Mouse (Mus musculus): Measurements from ENCODE around the gene Myo3b.

Myo3b gene

GRCm38 (mm10) chr2:70065116-70065515 is 26.2 kb downstream of the Myo3b start:
- intact Hi-C loops (cut with DNase I) = no loop called here

GRCm38 (mm10) chr2:70065729-70066300 is 26.9 kb downstream of the Myo3b start:
- intact Hi-C loops (cut with DNase I) = no loop called here

GRCm38 (mm10) chr2:70066338-70067022 is 27.6 kb downstream of the Myo3b start:
- intact Hi-C loops (cut with DNase I) = no loop called here

- intact Hi-C loops (cut with DNase I) = no loop called here
Measured at GRCm38 (mm10) chr2:70069861-70070260, 30.9 kb downstream of the Myo3b start.

- intact Hi-C loops (cut with DNase I) = no loop called here
Measured at GRCm38 (mm10) chr2:70083444-70084020, 44.6 kb downstream of the Myo3b start.

- intact Hi-C loops (cut with DNase I) = loop anchor here (5.0 kb wide), 1 partner anchor 54 kb away; the partner anchor contains the start of gene Myo3b
Measured at GRCm38 (mm10) chr2:70091261-70091660, 52.3 kb downstream of the Myo3b start.

- intact Hi-C loops (cut with DNase I) = loop anchor here (5.0 kb wide), 1 partner anchor 55 kb away; the partner anchor contains the start of gene Myo3b
Measured at GRCm38 (mm10) chr2:70091801-70092522, 53.0 kb downstream of the Myo3b start.

GRCm38 (mm10) chr2:70092665-70093064 is 53.7 kb downstream of the Myo3b start:
- intact Hi-C loops (cut with DNase I) = loop anchor here (5.0 kb wide), 1 partner anchor 55 kb away; the partner anchor contains the start of gene Myo3b

- intact Hi-C loops (cut with DNase I) = loop anchor here (5.0 kb wide), 1 partner anchor 57 kb away; the partner anchor contains the start of gene Myo3b
Measured at GRCm38 (mm10) chr2:70094446-70094845, 55.5 kb downstream of the Myo3b start.

- intact Hi-C loops (cut with DNase I) = no loop called here
Measured at GRCm38 (mm10) chr2:70097229-70098095, 58.5 kb downstream of the Myo3b start.

GRCm38 (mm10) chr2:70099459-70099858 is 60.5 kb downstream of the Myo3b start:
- intact Hi-C loops (cut with DNase I) = no loop called here

GRCm38 (mm10) chr2:70105286-70106030 is 66.5 kb downstream of the Myo3b start:
- intact Hi-C loops (cut with DNase I) = no loop called here

GRCm38 (mm10) chr2:70109010-70109409 is 70.1 kb downstream of the Myo3b start:
- intact Hi-C loops (cut with DNase I) = no loop called here

- intact Hi-C loops (cut with DNase I) = loop anchor here (5.0 kb wide), 1 partner anchor 77 kb away; the partner anchor contains the start of gene Myo3b
Measured at GRCm38 (mm10) chr2:70113798-70114782, 75.2 kb downstream of the Myo3b start.

GRCm38 (mm10) chr2:70118376-70119264 is 79.7 kb downstream of the Myo3b start:
- intact Hi-C loops (cut with DNase I) = no loop called here

- intact Hi-C loops (cut with DNase I) = no loop called here
Measured at GRCm38 (mm10) chr2:70119265-70119663, 80.3 kb downstream of the Myo3b start.

- intact Hi-C loops (cut with DNase I) = loop anchor here (5.0 to 10.0 kb wide), 2 partner anchors 96 to 348 kb away; partner anchors contain the start of gene Sp5
Measured at GRCm38 (mm10) chr2:70126330-70126729, 87.4 kb downstream of the Myo3b start.
